Mouse (Mus musculus): Measurements from ENCODE around the gene Hist1h3h.

- no peak for TF ChIP-seq CTCF (IDR thresholded peaks at IDR 0.05; ENCODE audit: low read depth, low read length)
- no peak for TF ChIP-seq POLR2A (IDR thresholded peaks at IDR 0.05; ENCODE audit: borderline replicate concordance, low read depth, low read length)
These were observed 27.5 kb downstream of the Hist1h3h start for GRCm38 (mm10) chr13:21745006-21745405.
